Mouse (Mus musculus): Measurements from ENCODE around the gene Itpkb. TPM values are rescaled to one million over a fixed set of nuclear protein-coding genes. Genes with fewer than 3 reads are reported as not detected.

The Itpkb gene
- polyA plus RNA-seq, 1 experiment, result 12.4 TPM

GRCm38 (mm10) chr1:180415836-180416235 lies 85.6 kb downstream of the Itpkb start:
- H3K27me3 ChIP-seq (ENCODE audit: control insufficient read depth, insufficient read depth, low read length, poor library complexity, severe bottlenecking), result no peaks in the 10 kb centered on the region
- H3K9me3 ChIP-seq (replicated peaks; ENCODE audit: control insufficient read depth, insufficient read depth, low read length, poor library complexity, severe bottlenecking), result no peaks in the 10 kb centered on the region
- no peaks in the 10 kb centered on the region for H3K36me3 ChIP-seq (ENCODE audit: control insufficient read depth, insufficient read depth, low read length, poor library complexity, severe bottlenecking)
- TF ChIP-seq EP300 (IDR thresholded peaks at IDR 0.05; ENCODE audit: insufficient read depth, low read depth, low read length), result no peak
- TF ChIP-seq POLR2A (IDR thresholded peaks at IDR 0.05; ENCODE audit: insufficient read depth, low read length), result no peak
- TF ChIP-seq CTCF (IDR thresholded peaks at IDR 0.05; ENCODE audit: low read depth, low read length), result no peak
- no peak overlapping the region for H3K27ac ChIP-seq (ENCODE audit: insufficient read depth, low read length)
- H3K4me3 ChIP-seq (ENCODE audit: low read depth, low read length), result no peak overlapping the region
- no peaks in the 10 kb centered on the region for H3K4me1 ChIP-seq (ENCODE audit: control insufficient read depth, insufficient read depth, low read length)
- no peak overlapping the region for H3K9ac ChIP-seq (ENCODE audit: low read depth, poor library complexity, severe bottlenecking)

DNA sequence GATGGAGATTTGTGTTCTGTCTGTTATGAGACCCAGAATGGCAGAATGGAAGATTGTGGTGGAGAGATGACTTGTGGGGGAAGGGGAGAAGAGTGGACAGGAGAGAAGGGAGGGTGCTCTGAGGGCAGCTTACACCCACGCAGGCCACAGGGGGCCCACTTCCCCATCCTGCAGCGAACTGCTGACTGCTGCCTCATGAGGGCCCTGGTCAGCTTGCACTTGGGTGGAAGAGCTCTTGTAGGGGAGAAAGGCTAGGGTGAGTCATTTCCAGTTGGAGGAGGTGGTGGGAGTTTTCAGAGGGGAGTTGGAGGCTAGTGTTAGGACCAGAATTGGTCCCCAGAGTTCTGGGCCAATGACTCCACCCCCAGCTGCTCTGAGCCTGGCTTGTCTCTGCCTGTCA lies 86.8 kb downstream of the Itpkb start:
- H3K9ac ChIP-seq (ENCODE audit: low read depth, poor library complexity, severe bottlenecking), result no peak overlapping the region
- H3K36me3 ChIP-seq (ENCODE audit: control insufficient read depth, insufficient read depth, low read length, poor library complexity, severe bottlenecking), result no peaks in the 10 kb centered on the region
- no peak overlapping the region for H3K27ac ChIP-seq (ENCODE audit: insufficient read depth, low read length)
- no peak overlapping the region for H3K4me3 ChIP-seq (ENCODE audit: low read depth, low read length)
- H3K27me3 ChIP-seq (ENCODE audit: control insufficient read depth, insufficient read depth, low read length, poor library complexity, severe bottlenecking), result no peaks in the 10 kb centered on the region
- TF ChIP-seq CTCF (IDR thresholded peaks at IDR 0.05; ENCODE audit: low read depth, low read length) (no peak), EP300 (IDR thresholded peaks at IDR 0.05; ENCODE audit: insufficient read depth, low read depth, low read length) (no peak), POLR2A (IDR thresholded peaks at IDR 0.05; ENCODE audit: insufficient read depth, low read length) (no peak)
- H3K9me3 ChIP-seq (replicated peaks; ENCODE audit: control insufficient read depth, insufficient read depth, low read length, poor library complexity, severe bottlenecking), result no peaks in the 10 kb centered on the region
- H3K4me1 ChIP-seq (ENCODE audit: control insufficient read depth, insufficient read depth, low read length), result no peaks in the 10 kb centered on the region

GRCm38 (mm10) chr1:180419059-180419458 lies 88.8 kb downstream of the Itpkb start:
- no peak overlapping the region for H3K4me3 ChIP-seq (ENCODE audit: low read depth, low read length)
- H3K9ac ChIP-seq (ENCODE audit: low read depth, poor library complexity, severe bottlenecking), result no peak overlapping the region
- H3K36me3 ChIP-seq (ENCODE audit: control insufficient read depth, insufficient read depth, low read length, poor library complexity, severe bottlenecking), result no peaks in the 10 kb centered on the region
- H3K4me1 ChIP-seq (ENCODE audit: control insufficient read depth, insufficient read depth, low read length), result peaks cover 2% of the 10 kb centered on the region
- H3K9me3 ChIP-seq (replicated peaks; ENCODE audit: control insufficient read depth, insufficient read depth, low read length, poor library complexity, severe bottlenecking), result no peaks in the 10 kb centered on the region
- no peak overlapping the region for H3K27ac ChIP-seq (ENCODE audit: insufficient read depth, low read length)
- no peak for TF ChIP-seq POLR2A (IDR thresholded peaks at IDR 0.05; ENCODE audit: insufficient read depth, low read length)
- no peak for TF ChIP-seq CTCF (IDR thresholded peaks at IDR 0.05; ENCODE audit: low read depth, low read length)
- no peak for TF ChIP-seq EP300 (IDR thresholded peaks at IDR 0.05; ENCODE audit: insufficient read depth, low read depth, low read length)
- no peaks in the 10 kb centered on the region for H3K27me3 ChIP-seq (ENCODE audit: control insufficient read depth, insufficient read depth, low read length, poor library complexity, severe bottlenecking)

DNA sequence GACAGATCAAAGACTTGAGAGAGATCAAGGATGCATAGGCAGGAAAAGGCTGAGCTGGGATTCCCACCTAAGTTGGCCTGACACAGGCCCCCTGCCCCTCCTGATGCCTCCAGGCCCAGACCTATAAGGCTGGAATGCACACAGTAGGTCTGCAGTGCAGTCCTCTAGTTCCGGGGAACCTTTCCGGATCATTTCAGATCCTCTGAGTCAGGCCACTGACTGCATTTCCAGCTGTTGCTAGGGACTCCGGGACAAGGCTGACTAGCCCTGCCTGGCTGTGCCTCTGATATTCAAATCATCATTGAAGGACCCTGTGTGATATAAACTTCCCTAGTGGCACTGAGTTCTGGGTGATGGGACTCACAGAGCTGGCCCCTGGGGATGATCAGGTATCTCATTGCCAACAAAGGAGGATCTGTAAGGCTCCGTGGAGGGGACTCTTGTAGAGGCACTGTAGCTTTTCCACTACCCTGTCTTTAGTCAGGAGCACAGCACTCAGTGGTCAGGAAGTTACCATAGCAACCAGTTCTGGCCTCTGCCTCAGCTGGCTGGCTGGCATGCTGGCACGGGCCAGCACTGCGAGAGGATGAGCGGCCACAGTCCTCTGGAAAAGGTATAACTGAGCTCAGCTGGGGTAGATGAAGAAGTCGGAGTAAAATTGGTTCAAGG lies 90.3 kb downstream of the Itpkb start:
- no peak overlapping the region for H3K27ac ChIP-seq (ENCODE audit: insufficient read depth, low read length)
- no peaks in the 10 kb centered on the region for H3K9me3 ChIP-seq (replicated peaks; ENCODE audit: control insufficient read depth, insufficient read depth, low read length, poor library complexity, severe bottlenecking)
- no peaks in the 10 kb centered on the region for H3K27me3 ChIP-seq (ENCODE audit: control insufficient read depth, insufficient read depth, low read length, poor library complexity, severe bottlenecking)
- H3K4me3 ChIP-seq (ENCODE audit: low read depth, low read length), result no peak overlapping the region
- peaks cover 2% of the 10 kb centered on the region for H3K4me1 ChIP-seq (ENCODE audit: control insufficient read depth, insufficient read depth, low read length)
- H3K36me3 ChIP-seq (ENCODE audit: control insufficient read depth, insufficient read depth, low read length, poor library complexity, severe bottlenecking), result no peaks in the 10 kb centered on the region
- no peak for TF ChIP-seq EP300 (IDR thresholded peaks at IDR 0.05; ENCODE audit: insufficient read depth, low read depth, low read length)
- TF ChIP-seq CTCF (IDR thresholded peaks at IDR 0.05; ENCODE audit: low read depth, low read length), result no peak
- no peak for TF ChIP-seq POLR2A (IDR thresholded peaks at IDR 0.05; ENCODE audit: insufficient read depth, low read length)
- no peak overlapping the region for H3K9ac ChIP-seq (ENCODE audit: low read depth, poor library complexity, severe bottlenecking)

DNA sequence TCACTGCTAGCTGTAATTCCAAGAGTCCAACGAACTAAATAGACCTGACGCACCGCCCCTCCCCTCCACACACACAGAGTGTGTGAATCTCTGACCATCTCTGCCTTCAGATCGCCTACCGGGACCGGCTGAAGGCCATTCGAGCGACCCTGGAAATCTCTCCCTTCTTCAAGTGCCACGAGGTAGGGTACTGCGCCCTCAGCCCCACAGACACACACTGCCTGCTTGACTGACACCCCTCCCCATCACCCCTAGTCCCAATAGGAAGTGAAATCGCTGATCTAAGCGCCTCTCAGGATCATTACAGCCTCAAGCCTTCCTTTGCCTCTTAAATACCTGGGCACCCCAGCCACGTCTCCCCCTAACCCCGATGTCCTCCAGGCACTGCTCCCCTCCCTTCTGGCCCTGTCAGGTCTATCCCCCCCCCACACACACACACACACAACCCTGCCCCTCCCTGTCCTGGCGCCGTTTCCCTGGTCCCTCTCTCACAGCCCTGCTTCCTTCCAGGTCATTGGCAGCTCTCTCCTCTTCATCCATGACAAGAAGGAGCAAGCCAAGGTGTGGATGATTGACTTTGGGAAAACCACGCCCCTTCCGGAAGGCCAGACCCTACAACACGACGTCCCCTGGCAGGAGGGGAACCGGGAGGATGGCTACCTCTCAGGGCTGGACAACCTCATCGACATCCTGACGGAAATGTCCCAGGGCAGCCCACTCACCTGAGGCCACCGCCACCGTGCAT lies 91.1 kb downstream of the Itpkb start:
- TF ChIP-seq EP300 (IDR thresholded peaks at IDR 0.05; ENCODE audit: insufficient read depth, low read depth, low read length), result no peak
- TF ChIP-seq CTCF (IDR thresholded peaks at IDR 0.05; ENCODE audit: low read depth, low read length), result no peak
- no peak for TF ChIP-seq POLR2A (IDR thresholded peaks at IDR 0.05; ENCODE audit: insufficient read depth, low read length)

More for the DNA sequence above, 91.1 kb downstream of the Itpkb start:
- no peak overlapping the region for H3K9ac ChIP-seq (ENCODE audit: low read depth, poor library complexity, severe bottlenecking)
- H3K36me3 ChIP-seq (ENCODE audit: control insufficient read depth, insufficient read depth, low read length, poor library complexity, severe bottlenecking), result no peaks in the 10 kb centered on the region
- no peak overlapping the region for H3K4me3 ChIP-seq (ENCODE audit: low read depth, low read length)
- no peaks in the 10 kb centered on the region for H3K27me3 ChIP-seq (ENCODE audit: control insufficient read depth, insufficient read depth, low read length, poor library complexity, severe bottlenecking)
- peaks cover 2% of the 10 kb centered on the region for H3K4me1 ChIP-seq (ENCODE audit: control insufficient read depth, insufficient read depth, low read length)
- no peak overlapping the region for H3K27ac ChIP-seq (ENCODE audit: insufficient read depth, low read length)
- no peaks in the 10 kb centered on the region for H3K9me3 ChIP-seq (replicated peaks; ENCODE audit: control insufficient read depth, insufficient read depth, low read length, poor library complexity, severe bottlenecking)
